Mouse (Mus musculus): Measurements from ENCODE around the gene Kcnk7.

Kcnk7 gene

GRCm38 (mm10) chr19:5689565-5690342 is 14.4 kb upstream of the Kcnk7 start:
- peak; percentile 70 for DNase-seq (ENCODE audit: low read depth, low spot score)

GRCm38 (mm10) chr19:5690343-5690735 is 13.8 kb upstream of the Kcnk7 start:
- no peak for DNase-seq (ENCODE audit: low read depth, low spot score)

GRCm38 (mm10) chr19:5691601-5692000 is 12.6 kb upstream of the Kcnk7 start:
- no peak for DNase-seq (ENCODE audit: low read depth, low spot score)

- DNase-seq (ENCODE audit: low read depth, low spot score) = no peak
Measured at GRCm38 (mm10) chr19:5692086-5692912, 11.9 kb upstream of the Kcnk7 start.

- no peak for DNase-seq (ENCODE audit: low read depth, low spot score)
Measured at GRCm38 (mm10) chr19:5692913-5693396, 11.2 kb upstream of the Kcnk7 start.

GRCm38 (mm10) chr19:5693801-5694200 is 10.4 kb upstream of the Kcnk7 start:
- no peak for DNase-seq (ENCODE audit: low read depth, low spot score)

- DNase-seq (ENCODE audit: low read depth, low spot score) = peak; percentile 88
Measured at GRCm38 (mm10) chr19:5695849-5696462, 8.2 kb upstream of the Kcnk7 start.

- DNase-seq (ENCODE audit: low read depth, low spot score) = peak; percentile 35
Measured at GRCm38 (mm10) chr19:5704801-5705571, 819 bp downstream of the Kcnk7 start.

GRCm38 (mm10) chr19:5710068-5710467 is 5.9 kb downstream of the Kcnk7 start:
- no peak for DNase-seq (ENCODE audit: low read depth, low spot score)

GRCm38 (mm10) chr19:5710581-5710980 is 6.4 kb downstream of the Kcnk7 start:
- DNase-seq (ENCODE audit: low read depth, low spot score) = no peak

GRCm38 (mm10) chr19:5711218-5711617 is 7.1 kb downstream of the Kcnk7 start:
- DNase-seq (ENCODE audit: low read depth, low spot score) = peak; percentile 74

- no peak for DNase-seq (ENCODE audit: low read depth, low spot score)
Measured at GRCm38 (mm10) chr19:5711907-5712460, 7.8 kb downstream of the Kcnk7 start.

GRCm38 (mm10) chr19:5713255-5713654 is 9.1 kb downstream of the Kcnk7 start:
- DNase-seq (ENCODE audit: low read depth, low spot score) = no peak

GRCm38 (mm10) chr19:5713730-5714129 is 9.6 kb downstream of the Kcnk7 start:
- DNase-seq (ENCODE audit: low read depth, low spot score) = peak; percentile 84

GRCm38 (mm10) chr19:5715793-5716688 is 11.9 kb downstream of the Kcnk7 start:
- DNase-seq (ENCODE audit: low read depth, low spot score) = peak; percentile 78

- no peak for DNase-seq (ENCODE audit: low read depth, low spot score)
Measured at GRCm38 (mm10) chr19:5716955-5717354, 12.8 kb downstream of the Kcnk7 start.

- no peak for DNase-seq (ENCODE audit: low read depth, low spot score)
Measured at GRCm38 (mm10) chr19:5721233-5721632, 17.1 kb downstream of the Kcnk7 start.

- DNase-seq (ENCODE audit: low read depth, low spot score) = no peak
Measured at GRCm38 (mm10) chr19:5722848-5723425, 18.8 kb downstream of the Kcnk7 start.

- no peak for DNase-seq (ENCODE audit: low read depth, low spot score)
Measured at GRCm38 (mm10) chr19:5723934-5724548, 19.9 kb downstream of the Kcnk7 start.

Measured in ES-CJ7 (cell line).